8 mouse cellular contexts compared by ENCODE assay signal in the genomic region with DNA sequence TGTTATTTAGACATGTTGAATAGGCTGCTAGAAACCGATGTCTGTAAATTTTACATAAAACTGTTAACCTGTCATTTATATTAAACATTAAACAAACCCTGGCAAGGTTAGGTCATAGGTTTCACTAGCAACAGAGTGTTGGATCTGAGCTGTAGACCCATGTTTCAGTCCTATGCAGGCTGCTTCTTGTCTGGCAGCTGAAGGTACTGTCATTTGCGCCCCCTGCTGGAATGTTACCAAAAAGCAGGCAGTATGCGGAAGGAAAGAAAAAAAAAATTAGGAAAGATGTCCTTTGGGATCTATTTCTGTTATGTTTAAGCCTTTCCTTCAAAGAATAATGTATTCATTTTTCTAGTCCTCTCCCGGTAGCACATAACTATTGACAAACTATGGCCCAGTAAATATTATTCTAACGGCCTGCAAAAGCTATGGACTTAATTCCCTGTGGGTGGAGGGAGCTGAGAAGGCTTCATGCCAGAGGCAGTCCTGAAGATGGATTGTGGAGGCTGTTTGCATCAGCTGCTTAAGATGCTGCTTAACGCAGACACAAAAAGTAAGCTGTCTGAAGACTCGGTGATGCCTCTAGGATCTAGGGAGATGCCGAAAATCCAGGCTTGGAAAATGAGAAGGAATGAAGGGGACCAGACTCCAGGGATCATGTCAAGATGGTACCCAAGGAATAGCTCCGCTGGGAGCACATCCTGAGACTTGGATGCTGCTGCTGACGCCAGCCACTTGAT.
A peak's percentile ranks its signal among the peaks of the same experiment; 100 is the strongest.
DNase-seq lines count a peak whose midpoint lies in the region; ATAC-seq and TF ChIP-seq lines count a peak whose summit lies in the region.

No protein-coding gene starts in this region.

- 55% methylated on average over 10 of the region's 10 CpGs for WGBS in forebrain, embryonic 10.5 days
- 49% methylated on average over 10 of the region's 10 CpGs for WGBS in forebrain, embryonic 12.5 days

- no peak for ATAC-seq in forebrain, embryonic 12.5 days (ENCODE audit: low FRiP score)

- in situ Hi-C loops in CH12.LX (cut with MboI; ENCODE audit: low pct_ligation_motif_present, low pct_unique_long_range_greater_than_20kb, low sequenced_read_pairs): loop anchor here (25.0 kb wide), 3 partner anchors 323 to 852 kb away; no protein-coding TSS in a partner anchor

- no peak for TF ChIP-seq POLR2A in CH12.LX (IDR thresholded peaks at IDR 0.05; ENCODE audit: low read depth, low read length)

- no peaks in the 10 kb centered on the region for H3K36me3 ChIP-seq in forebrain, embryonic 10.5 days (replicated peaks)
- H3K36me3 ChIP-seq in forebrain, embryonic 12.5 days (replicated peaks): no peaks in the 10 kb centered on the region
- no peaks in the 10 kb centered on the region for H3K36me3 ChIP-seq in CH12.LX (replicated peaks in 1 of 2; ENCODE audit: control insufficient read depth in 1 of 2, insufficient read depth in 1 of 2, low read length in 1 of 2)

- TF ChIP-seq RAD21 in CH12.LX (IDR thresholded peaks at IDR 0.05; ENCODE audit: low read depth, low read length): peak; percentile 55

- peaks cover 40% of the 10 kb centered on the region for H3K27me3 ChIP-seq in forebrain, embryonic 10.5 days (ENCODE audit: poor library complexity, severe bottlenecking)
- peaks cover 21% of the 10 kb centered on the region for H3K27me3 ChIP-seq in forebrain, embryonic 12.5 days
- H3K27me3 ChIP-seq in CH12.LX (replicated peaks): peaks cover 3% of the 10 kb centered on the region

- no peak overlapping the region for H3K4me3 ChIP-seq in forebrain, embryonic 10.5 days
- no peak overlapping the region for H3K4me3 ChIP-seq in forebrain, embryonic 12.5 days (replicated peaks)
- no peak overlapping the region for H3K4me3 ChIP-seq in CH12.LX (replicated peaks in 1 of 3; ENCODE audit: low read depth in 2 of 3, low read length in 2 of 3, poor library complexity in 1 of 3)

- peak; percentile 46 for DNase-seq in forebrain, embryonic 10.5 days (ENCODE audit: extremely low spot score, low spot score)
- peak; percentile 74 for DNase-seq in CH12.LX (ENCODE audit: extremely low read depth)
- DNase-seq in cerebellum, adult 9-11 months: peak; percentile 82
- DNase-seq in gastrocnemius, postnatal 10 days: peak; percentile 70
- DNase-seq in layer of hippocampus, adult 9-11 months: peak; percentile 69
- DNase-seq in mesoderm, embryonic 11.5 days (ENCODE audit: low read depth, low spot score): peak; percentile 72
- peak; percentile 49 to 51 for DNase-seq in spleen, postnatal 36 days (ENCODE audit: low spot score in 2 of 2)

- TF ChIP-seq CTCF in CH12.LX (conservative IDR thresholded peaks at IDR 0.05 in 1 of 2, IDR thresholded peaks at IDR 0.05 in 1 of 2; ENCODE audit: low read depth in 2 of 2, low read length in 2 of 2): peak; percentile 54 to 61; a peak in 3 of 4 replicates

- H3K79me2 ChIP-seq in CH12.LX (replicated peaks; ENCODE audit: control insufficient read depth, extremely low read depth, insufficient read depth, poor library complexity, severe bottlenecking): no peaks in the 10 kb centered on the region

- TF ChIP-seq EP300 in CH12.LX (IDR thresholded peaks at IDR 0.05; ENCODE audit: low read length): no peak

- dilution Hi-C loops in CH12.LX (cut with MboI; ENCODE audit: extremely low pct_ligation_motif_present, extremely low pct_unique_long_range_greater_than_20kb, low sequenced_read_pairs): no loop called here

- no peak overlapping the region for H3K4me2 ChIP-seq in forebrain, embryonic 12.5 days
- H3K4me2 ChIP-seq in CH12.LX (ENCODE audit: insufficient read depth, low read depth, poor library complexity, severe bottlenecking): no peak overlapping the region

- H3K9me3 ChIP-seq in forebrain, embryonic 10.5 days: no peaks in the 10 kb centered on the region
- no peaks in the 10 kb centered on the region for H3K9me3 ChIP-seq in forebrain, embryonic 12.5 days
- no peaks in the 10 kb centered on the region for H3K9me3 ChIP-seq in CH12.LX (replicated peaks; ENCODE audit: low read length)

- H3K4me1 ChIP-seq in forebrain, embryonic 10.5 days: peaks cover 17% of the 10 kb centered on the region
- H3K4me1 ChIP-seq in forebrain, embryonic 12.5 days: peaks cover 9% of the 10 kb centered on the region; the same call in 1 of the 2 replicates
- H3K4me1 ChIP-seq in CH12.LX (ENCODE audit: control insufficient read depth in 1 of 2, insufficient read depth in 2 of 2): peaks cover 0 to 55% of the 10 kb centered on the region in 2 experiments; a peak in 2 of 4 replicates

- H3K9ac ChIP-seq in forebrain, embryonic 12.5 days: no peak overlapping the region
- no peak overlapping the region for H3K9ac ChIP-seq in CH12.LX (ENCODE audit: insufficient read depth, low read depth)

- H3K27ac ChIP-seq in forebrain, embryonic 10.5 days: no peak overlapping the region
- H3K27ac ChIP-seq in forebrain, embryonic 12.5 days: no peak overlapping the region
- no peak overlapping the region for H3K27ac ChIP-seq in CH12.LX (ENCODE audit: insufficient read depth, low read depth)

TF ChIP-seq in CH12.LX, 34 proteins besides CTCF, POLR2A, EP300 and RAD21:
- TF ChIP-seq SMC3 (IDR thresholded peaks at IDR 0.05; ENCODE audit: low read depth, low read length) (peak; percentile 51), ZNF384 (IDR thresholded peaks at IDR 0.05; ENCODE audit: low read depth, low read length) (peak; percentile 72), MXI1 (IDR thresholded peaks at IDR 0.05; ENCODE audit: low read depth, low read length) (no peak), HCFC1 (IDR thresholded peaks at IDR 0.05; ENCODE audit: low read depth, low read length) (no peak)
